Comparison of ENCODE assay signal across 10 mouse cellular contexts in the genomic region with DNA sequence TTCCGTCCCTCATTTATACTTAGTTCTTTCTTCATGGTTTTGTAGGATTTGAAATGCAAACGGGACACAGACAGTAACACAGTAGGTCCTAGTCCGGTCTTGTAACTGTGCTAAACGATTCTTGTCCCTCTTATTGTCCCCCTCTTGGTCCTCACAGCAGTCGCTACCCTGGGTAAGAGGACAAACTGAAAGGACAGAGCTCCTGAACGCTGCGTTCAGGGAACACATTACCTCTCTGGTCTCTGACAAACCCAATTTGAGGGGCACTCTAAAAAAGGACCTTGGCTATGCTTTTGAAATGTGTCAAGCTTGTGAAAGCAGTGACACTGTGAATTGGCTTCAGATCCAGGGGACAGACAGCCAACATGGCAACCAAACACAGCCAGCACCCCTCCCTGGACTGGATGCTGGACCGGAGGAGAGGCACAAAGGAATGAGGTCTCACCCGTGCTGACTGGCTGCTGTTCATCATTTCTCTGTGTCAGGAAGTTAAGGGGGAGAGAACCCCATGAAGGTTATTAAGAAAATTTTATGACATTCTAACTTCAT. TPM values are rescaled to one million over a fixed set of nuclear protein-coding genes. Genes with fewer than 3 reads are reported as not detected.
DNase-seq lines count a peak whose midpoint lies in the region; ATAC-seq and TF ChIP-seq lines count a peak whose summit lies in the region.
"Had no signal": no experiment of that assay in that cellular context is flagged by ENCODE, and none has a peak within 500 bp of the region (broad histone marks: within the 10 kb centered on the region; RNA-seq: fewer than 3 reads in every experiment).

No protein-coding gene starts in this region.

- peak; percentile 75 for ATAC-seq in hindbrain, postnatal 0 days

- no peaks in the 10 kb centered on the region for H3K9me3 ChIP-seq in hindbrain, postnatal 0 days (ENCODE audit: low read length)

- H3K36me3 ChIP-seq in hindbrain, postnatal 0 days (ENCODE audit: insufficient read depth, low read length): no peaks in the 10 kb centered on the region

- no peak overlapping the region for H3K4me3 ChIP-seq in hindbrain, postnatal 0 days (ENCODE audit: low read length)

- H3K9ac ChIP-seq in hindbrain, postnatal 0 days (replicated peaks; ENCODE audit: low read length): no peak overlapping the region
- H3K9ac ChIP-seq: liver, embryonic 14.5 days had no signal

- TF ChIP-seq CTCF in hindbrain, postnatal 0 days (IDR thresholded peaks at IDR 0.05; ENCODE audit: low read depth): no peak

- DNase-seq in cerebellum, adult 18-20 months: peak; percentile 8 to 13
- DNase-seq in cerebellum, postnatal 4 days (ENCODE audit: low spot score in 2 of 2): no peak
- peak; percentile 15 for DNase-seq in layer of hippocampus, adult 11-12 months (ENCODE audit: low spot score)
- no peak for DNase-seq in layer of hippocampus, adult 9-10 months (ENCODE audit: low spot score)
- peak; percentile 33 for DNase-seq in cerebellum, adult 9-11 months
- DNase-seq in hindbrain, postnatal 0 days (ENCODE audit: low spot score): peak; percentile 65
- no peak for DNase-seq in kidney, adult 8-10 months
- DNase-seq in thymus, postnatal 0 days (ENCODE audit: low spot score): no peak
- DNase-seq: kidney, adult 2 months had no signal

- no peak overlapping the region for H3K4me2 ChIP-seq in hindbrain, postnatal 0 days (ENCODE audit: low read depth, low read length)

- peak overlapping the region; percentile 52 for H3K27ac ChIP-seq in hindbrain, postnatal 0 days
- H3K27ac ChIP-seq: liver, embryonic 14.5 days had no signal

- peaks cover 5% of the 10 kb centered on the region; the same call in 1 of the 2 replicates for H3K4me1 ChIP-seq in hindbrain, postnatal 0 days (ENCODE audit: insufficient read depth, low read length)

- no peaks in the 10 kb centered on the region for H3K27me3 ChIP-seq in hindbrain, postnatal 0 days (ENCODE audit: insufficient read depth, low read length)

- 49% methylated on average over 9 of the region's 9 CpGs for WGBS in hindbrain, postnatal 0 days

RNA-seq across cellular contexts. Expression of a gene that starts 37.6 kb away (rescaled TPM):
- total RNA-seq in hindbrain, postnatal 0 days (2014; rRNA removed): 98.1 and 105 TPM in 2 replicates
- 61.7 and 63.2 TPM in 2 replicates for polyA plus RNA-seq in hindbrain, postnatal 0 days (2015; fragmentation: Nextera tagmentation; extraction: Ambion mirVana)
- polyA plus RNA-seq in thymus, postnatal 0 days (2015; fragmentation: Nextera tagmentation; extraction: Ambion mirVana): 16.7 and 26.1 TPM in 2 replicates

Comparison
In these comparisons a context has a peak if more than half of its experiments do, and no peak if none do; other contexts are left out.
1. DNase-seq: peak in cerebellum, adult 18-20 months (2 of 2), layer of hippocampus, adult 11-12 months (single experiment), cerebellum, adult 9-11 months (single experiment) and hindbrain, postnatal 0 days (single experiment); none in cerebellum, postnatal 4 days (0 of 2), layer of hippocampus, adult 9-10 months (single experiment), kidney, adult 8-10 months (0 of 2) and thymus, postnatal 0 days (single experiment).